Mouse (Mus musculus) lung, embryonic 15.5 days (tissue): Measurements from ENCODE around the gene Map6. TPM values are rescaled to one million over a fixed set of nuclear protein-coding genes. Genes with fewer than 3 reads are reported as not detected.
A peak's percentile ranks its signal among the peaks of the same experiment; 100 is the strongest.

Source experiments
- ATAC-seq: fragments of 200-750 bp; cut with Nextera tagmentation; 2 replicates; pipeline ENCODE4 v1.8.0; 2017; ENCODE audit warnings: moderate number of reproducible peaks, borderline replicate concordance; ENCODE audit not compliant: low FRiP score, low TSS enrichment; ENCODE audit errors: extremely low read depth
- H3K27ac ChIP-seq: fragments of 300-500 bp; sonication (generic); 2 replicates; pipeline ENCODE4 v1.5.1; 2015; ENCODE audit warnings: moderate library complexity, mild to moderate bottlenecking, inconsistent platforms
- H3K27me3 ChIP-seq: fragments of 300-500 bp; sonication (generic); 2 replicates; pipeline ENCODE4 v1.6.1; 2015; ENCODE audit warnings: inconsistent platforms
- H3K36me3 ChIP-seq: fragments of 300-500 bp; sonication (generic); 2 replicates; pipeline ENCODE4 v1.6.1; 2015; ENCODE audit warnings: inconsistent platforms
- H3K4me1 ChIP-seq: fragments of 300-500 bp; sonication (generic); 2 replicates; pipeline ENCODE4 v1.6.1; 2015; ENCODE audit warnings: inconsistent platforms
- H3K4me2 ChIP-seq: fragments of 300-500 bp; sonication (generic); 2 replicates; pipeline ENCODE4 v1.6.1; 2015; ENCODE audit warnings: inconsistent platforms, mild to moderate bottlenecking, moderate library complexity
- H3K4me3 ChIP-seq: fragments of 300-500 bp; sonication (generic); 2 replicates; pipeline ENCODE4 v1.5.1; 2015; ENCODE audit warnings: mild to moderate bottlenecking, inconsistent platforms
- H3K9ac ChIP-seq: fragments of 300-500 bp; sonication (generic); 2 replicates; pipeline ENCODE4 v1.6.1; 2015; ENCODE audit warnings: inconsistent platforms
- H3K9me3 ChIP-seq: fragments of 300-500 bp; sonication (generic); 2 replicates; pipeline ENCODE4 v1.6.1; 2016; ENCODE audit warnings: inconsistent platforms
- WGBS: fragments of 180-500 bp; shearing (Covaris S2); methylation state at CpG from one replicate; pipeline ENCODE4 v1.1.7; 2015; 5-methylcytosine and 5-hydroxymethylcytosine counted together
- polyA plus RNA-seq: library from polyadenylated mRNA; unstranded; fragments of >200 nt; fragmentation: Nextera tagmentation; extraction: Ambion mirVana; gene quantifications from 2 replicates; pipeline ENCODE4 v1.2.1, GENCODE M21; 2015

Map6 gene
- polyA plus RNA-seq, 1 experiment from 2014 or later, result 3.5 TPM

GRCm38 (mm10) chr7:99316207-99316606 lies 49.0 kb downstream of the Map6 start:
- WGBS, result 48% methylated on average over 7 of the region's 7 CpGs
- no peaks in the 10 kb centered on the region for H3K27me3 ChIP-seq
- H3K4me1 ChIP-seq, result peaks cover 29% of the 10 kb centered on the region
- no peak for ATAC-seq
- H3K9me3 ChIP-seq, result no peaks in the 10 kb centered on the region
- H3K36me3 ChIP-seq, result no peaks in the 10 kb centered on the region
- no peak overlapping the region for H3K4me2 ChIP-seq
- H3K9ac ChIP-seq, result no peak overlapping the region
- no peak overlapping the region for H3K4me3 ChIP-seq
- H3K27ac ChIP-seq, result peak overlapping the region; percentile 26; the same call in 1 of the 2 replicates

GRCm38 (mm10) chr7:99317475-99317874 lies 50.2 kb downstream of the Map6 start:
- H3K27ac ChIP-seq, result no peak overlapping the region
- no peak overlapping the region for H3K4me3 ChIP-seq
- H3K9me3 ChIP-seq, result no peaks in the 10 kb centered on the region
- peaks cover 21% of the 10 kb centered on the region for H3K4me1 ChIP-seq
- WGBS, result 69% methylated on average over 7 of the region's 7 CpGs
- no peaks in the 10 kb centered on the region for H3K27me3 ChIP-seq
- H3K9ac ChIP-seq, result no peak overlapping the region
- no peaks in the 10 kb centered on the region for H3K36me3 ChIP-seq
- ATAC-seq, result no peak
- no peak overlapping the region for H3K4me2 ChIP-seq

- H3K9me3 ChIP-seq, result no peaks in the 10 kb centered on the region
- peaks cover 5% of the 10 kb centered on the region; the same call in 1 of the 2 replicates for H3K27me3 ChIP-seq
- WGBS, result 50% methylated on average over 14 of the region's 14 CpGs
- no peak for ATAC-seq
- no peak overlapping the region for H3K4me2 ChIP-seq
- H3K4me1 ChIP-seq, result peaks cover 25% of the 10 kb centered on the region
- H3K4me3 ChIP-seq, result no peak overlapping the region
- no peak overlapping the region for H3K27ac ChIP-seq
- no peaks in the 10 kb centered on the region for H3K36me3 ChIP-seq
- H3K9ac ChIP-seq, result no peak overlapping the region
Measured at GRCm38 (mm10) chr7:99320524-99320923, 53.3 kb downstream of the Map6 start.

GRCm38 (mm10) chr7:99322691-99323320 lies 55.6 kb downstream of the Map6 start:
- Histone ChIP-seq H3K4me2 (no peak overlapping the region), H3K9me3 (no peaks in the 10 kb centered on the region), H3K4me3 (no peak overlapping the region), H3K27me3 (peaks cover 10% of the 10 kb centered on the region; the same call in 1 of the 2 replicates), H3K9ac (no peak overlapping the region), H3K4me1 (peaks cover 31% of the 10 kb centered on the region), H3K36me3 (no peaks in the 10 kb centered on the region), H3K27ac (peak overlapping the region; percentile 29; the same call in 1 of the 2 replicates)
- WGBS, result 63% methylated on average over 6 of the region's 6 CpGs
- no peak for ATAC-seq

GRCm38 (mm10) chr7:99323321-99323700 lies 56.1 kb downstream of the Map6 start:
- H3K36me3 ChIP-seq, result no peaks in the 10 kb centered on the region
- no peak overlapping the region for H3K4me2 ChIP-seq
- H3K9ac ChIP-seq, result no peak overlapping the region
- peaks cover 31% of the 10 kb centered on the region for H3K4me1 ChIP-seq
- H3K27me3 ChIP-seq, result peaks cover 10% of the 10 kb centered on the region; the same call in 1 of the 2 replicates
- H3K9me3 ChIP-seq, result no peaks in the 10 kb centered on the region
- WGBS, result 63% methylated on average over 9 of the region's 9 CpGs
- H3K27ac ChIP-seq, result peak overlapping the region; percentile 29; the same call in 1 of the 2 replicates
- H3K4me3 ChIP-seq, result no peak overlapping the region
- ATAC-seq, result no peak

GRCm38 (mm10) chr7:99324810-99325209 lies 57.6 kb downstream of the Map6 start:
- Histone ChIP-seq H3K4me2 (no peak overlapping the region), H3K4me3 (no peak overlapping the region), H3K9ac (no peak overlapping the region), H3K27ac (no peak overlapping the region), H3K36me3 (no peaks in the 10 kb centered on the region), H3K9me3 (no peaks in the 10 kb centered on the region), H3K27me3 (peaks cover 10% of the 10 kb centered on the region; the same call in 1 of the 2 replicates), H3K4me1 (peaks cover 34% of the 10 kb centered on the region)
- WGBS, result 15% methylated on average over 10 of the region's 10 CpGs
- ATAC-seq, result no peak

GRCm38 (mm10) chr7:99326128-99326527 lies 58.9 kb downstream of the Map6 start:
- no peaks in the 10 kb centered on the region for H3K9me3 ChIP-seq
- peaks cover 34% of the 10 kb centered on the region for H3K4me1 ChIP-seq
- H3K9ac ChIP-seq, result no peak overlapping the region
- no peak overlapping the region for H3K4me2 ChIP-seq
- no peak for ATAC-seq
- WGBS, result 51% methylated on average over 6 of the region's 6 CpGs
- peaks cover 10% of the 10 kb centered on the region; the same call in 1 of the 2 replicates for H3K27me3 ChIP-seq
- H3K27ac ChIP-seq, result no peak overlapping the region
- H3K36me3 ChIP-seq, result no peaks in the 10 kb centered on the region
- H3K4me3 ChIP-seq, result no peak overlapping the region

- WGBS, result 51% methylated on average over 4 of the region's 4 CpGs
- H3K4me2 ChIP-seq, result no peak overlapping the region
Measured at GRCm38 (mm10) chr7:99328847-99329246, 61.6 kb downstream of the Map6 start.

GRCm38 (mm10) chr7:99330012-99330411 lies 62.8 kb downstream of the Map6 start:
- Histone ChIP-seq H3K9ac (no peak overlapping the region), H3K4me1 (peaks cover 17% of the 10 kb centered on the region), H3K27me3 (peaks cover 5% of the 10 kb centered on the region; the same call in 1 of the 2 replicates), H3K4me3 (no peak overlapping the region), H3K9me3 (no peaks in the 10 kb centered on the region), H3K36me3 (no peaks in the 10 kb centered on the region), H3K4me2 (no peak overlapping the region), H3K27ac (no peak overlapping the region)
- 79% methylated on average over 5 of the region's 5 CpGs for WGBS
- no peak for ATAC-seq

More at GRCm38 (mm10) chr7:99328847-99329246, 61.6 kb downstream of the Map6 start:
- H3K9ac ChIP-seq, result no peak overlapping the region
- no peaks in the 10 kb centered on the region for H3K36me3 ChIP-seq
- H3K4me3 ChIP-seq, result no peak overlapping the region
- H3K27ac ChIP-seq, result no peak overlapping the region
- peaks cover 10% of the 10 kb centered on the region; the same call in 1 of the 2 replicates for H3K27me3 ChIP-seq
- ATAC-seq, result no peak
- H3K9me3 ChIP-seq, result no peaks in the 10 kb centered on the region
- H3K4me1 ChIP-seq, result peaks cover 18% of the 10 kb centered on the region

GRCm38 (mm10) chr7:99332774-99333480 lies 65.7 kb downstream of the Map6 start:
- H3K4me1 ChIP-seq, result peaks cover 6% of the 10 kb centered on the region; the same call in 1 of the 2 replicates
- no peaks in the 10 kb centered on the region for H3K27me3 ChIP-seq
- no peaks in the 10 kb centered on the region for H3K36me3 ChIP-seq
- no peak overlapping the region for H3K4me3 ChIP-seq
- ATAC-seq, result 0 out of 2 replicates have a peak, but pooled peaks have one; percentile 66
- H3K9me3 ChIP-seq, result no peaks in the 10 kb centered on the region
- WGBS, result 40% methylated on average over 12 of the region's 12 CpGs
- H3K27ac ChIP-seq, result no peak overlapping the region
- no peak overlapping the region for H3K4me2 ChIP-seq
- no peak overlapping the region for H3K9ac ChIP-seq

- no peak overlapping the region for H3K4me3 ChIP-seq
- H3K9me3 ChIP-seq, result no peaks in the 10 kb centered on the region
- ATAC-seq, result no peak
- H3K4me1 ChIP-seq, result no peaks in the 10 kb centered on the region
- no peak overlapping the region for H3K9ac ChIP-seq
- H3K27me3 ChIP-seq, result no peaks in the 10 kb centered on the region
- H3K4me2 ChIP-seq, result no peak overlapping the region
- WGBS, result 73% methylated on average over 8 of the region's 8 CpGs
- peaks cover 26% of the 10 kb centered on the region for H3K36me3 ChIP-seq
- no peak overlapping the region for H3K27ac ChIP-seq
Measured at GRCm38 (mm10) chr7:99340736-99341135, 73.5 kb downstream of the Map6 start.

GRCm38 (mm10) chr7:99343577-99343976 lies 76.3 kb downstream of the Map6 start:
- Histone ChIP-seq H3K36me3 (peaks cover 55% of the 10 kb centered on the region), H3K4me1 (peaks cover 7% of the 10 kb centered on the region), H3K9ac (no peak overlapping the region), H3K4me3 (no peak overlapping the region), H3K4me2 (no peak overlapping the region), H3K27ac (no peak overlapping the region), H3K27me3 (no peaks in the 10 kb centered on the region), H3K9me3 (no peaks in the 10 kb centered on the region)
- 73% methylated on average over 4 of the region's 4 CpGs for WGBS
- ATAC-seq, result no peak
